Mouse (Mus musculus) CH12F3 (cell line): ENCODE measurements around the gene BC004004.
"Not testable (repeated sequence)": the region's sequence is repeated elsewhere in the genome, so short reads cannot be mapped to it uniquely, and the experiment has no call there.

Experiments
- in situ Hi-C: fragments of 300-500 bp; cut with MboI; formaldehyde crosslinking; loops from 2 replicates; pipeline ENCODE4 v1.14.3; 2020; ENCODE audit warnings: low sequenced_read_pairs

The BC004004 gene

GRCm38 (mm10) chr17:29293807-29294605 is 25.4 kb downstream of the BC004004 start:
- in situ Hi-C loops, result no loop called here

DNA sequence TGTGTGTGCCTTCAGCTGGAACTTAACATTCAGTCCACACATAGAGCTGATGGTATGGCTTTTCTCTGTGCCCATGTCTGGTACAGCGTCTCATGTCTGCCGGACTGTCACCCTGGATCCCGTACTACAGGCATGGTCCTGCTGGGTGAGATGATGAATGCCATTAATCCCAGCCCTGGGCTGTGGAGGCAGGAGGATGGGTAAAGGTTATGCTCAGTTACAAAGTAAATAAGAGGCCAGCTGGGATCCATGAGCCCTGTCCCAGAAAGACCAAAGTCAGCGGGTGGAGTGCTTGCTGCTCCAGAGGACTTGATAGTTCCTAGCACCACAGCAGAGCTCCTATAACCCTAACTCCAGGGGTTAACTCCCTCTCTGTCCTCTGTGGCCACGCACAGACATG is 27.2 kb downstream of the BC004004 start:
- in situ Hi-C loops, result no loop called here

DNA sequence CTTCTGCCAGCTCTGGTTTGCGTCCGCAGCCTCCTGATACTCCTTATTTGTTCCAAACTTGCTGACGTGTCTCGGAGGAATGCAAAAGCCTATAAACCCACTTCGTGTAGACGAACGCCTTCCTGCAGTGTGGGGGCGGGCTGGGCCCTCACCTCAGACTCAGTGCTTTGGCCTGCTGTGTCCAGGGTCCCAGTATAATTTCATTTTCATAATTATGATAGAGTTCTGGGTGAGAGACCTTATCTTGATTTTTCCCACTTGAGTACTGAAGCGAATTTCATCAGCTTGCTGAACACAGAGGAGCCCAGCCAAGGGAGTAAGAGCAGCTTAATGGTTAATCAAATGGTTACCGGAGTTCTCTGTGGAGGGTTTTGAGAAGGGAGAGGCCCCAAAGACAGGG is 28.7 kb downstream of the BC004004 start:
- in situ Hi-C loops, result no loop called here

DNA sequence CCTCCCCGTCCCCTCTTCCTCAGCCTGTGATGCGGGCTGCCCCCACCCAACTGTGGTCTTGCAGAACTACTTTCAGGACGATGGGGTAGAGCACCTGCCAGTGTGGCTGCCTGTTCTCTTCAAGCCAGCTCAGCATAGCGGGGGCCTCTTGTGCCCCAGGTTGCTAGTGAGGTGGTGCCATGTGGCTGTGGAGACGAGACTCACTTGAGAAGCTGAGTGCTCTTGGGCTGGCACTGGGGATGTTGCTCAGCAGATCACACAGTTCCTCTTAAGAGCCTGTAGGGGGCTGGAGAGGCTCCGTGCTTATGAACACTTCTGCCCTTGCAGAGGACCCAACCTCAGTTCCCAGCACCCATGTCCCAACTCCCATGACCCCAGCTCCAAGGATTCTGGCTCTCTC is 29.2 kb downstream of the BC004004 start:
- in situ Hi-C loops, result no loop called here

DNA sequence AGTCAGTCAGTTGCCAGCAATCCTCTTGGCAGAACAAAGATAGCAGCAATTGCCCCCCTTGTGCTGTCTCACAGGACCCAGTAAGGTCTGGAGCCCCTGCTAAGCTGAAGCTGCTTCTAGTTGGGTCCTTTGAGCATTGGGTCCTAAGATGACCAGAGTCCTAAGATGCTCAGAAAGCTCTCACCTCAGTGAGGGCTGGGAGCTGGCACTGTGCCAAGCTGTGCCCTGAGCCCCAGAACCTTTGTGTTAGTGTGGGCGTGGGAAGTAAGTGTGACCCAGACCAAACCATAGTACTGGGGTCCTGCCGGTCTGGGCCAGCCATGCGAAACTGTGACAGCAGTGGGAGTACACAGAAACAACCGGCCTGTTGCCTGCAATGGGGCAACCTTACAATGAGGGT is 30.7 kb downstream of the BC004004 start:
- in situ Hi-C loops, result no loop called here

- in situ Hi-C loops, result no loop called here
Observed at GRCm38 (mm10) chr17:29300926-29301325, 32.3 kb downstream of the BC004004 start.

- in situ Hi-C loops, result no loop called here
Observed at GRCm38 (mm10) chr17:29301421-29301820, 32.8 kb downstream of the BC004004 start.

DNA sequence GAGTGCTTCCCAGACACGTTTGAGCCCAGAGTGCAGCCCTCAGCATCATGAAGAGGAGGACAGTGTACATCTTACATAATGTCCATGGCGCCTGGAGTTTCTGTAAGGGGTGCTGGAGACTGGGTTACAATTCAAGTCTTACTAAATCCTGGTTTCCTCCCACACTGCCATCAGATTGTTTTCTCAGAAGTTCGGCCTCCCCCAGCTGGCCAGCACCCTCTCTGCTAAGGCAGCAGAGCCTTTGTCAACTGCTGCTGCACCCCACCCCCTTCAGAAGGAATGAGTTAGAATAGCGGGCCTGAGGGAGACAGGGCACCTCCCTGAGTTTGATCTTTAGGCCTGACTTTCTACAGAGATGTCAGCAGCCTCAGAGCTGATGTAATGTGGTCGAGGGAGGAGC is 33.6 kb downstream of the BC004004 start:
- in situ Hi-C loops, result no loop called here

GRCm38 (mm10) chr17:29303087-29303486 is 34.5 kb downstream of the BC004004 start:
- in situ Hi-C loops, result no loop called here

GRCm38 (mm10) chr17:29303856-29304255 is 35.3 kb downstream of the BC004004 start:
- in situ Hi-C loops, result no loop called here

- in situ Hi-C loops, result no loop called here
Observed at GRCm38 (mm10) chr17:29304376-29305057, 35.9 kb downstream of the BC004004 start.

DNA sequence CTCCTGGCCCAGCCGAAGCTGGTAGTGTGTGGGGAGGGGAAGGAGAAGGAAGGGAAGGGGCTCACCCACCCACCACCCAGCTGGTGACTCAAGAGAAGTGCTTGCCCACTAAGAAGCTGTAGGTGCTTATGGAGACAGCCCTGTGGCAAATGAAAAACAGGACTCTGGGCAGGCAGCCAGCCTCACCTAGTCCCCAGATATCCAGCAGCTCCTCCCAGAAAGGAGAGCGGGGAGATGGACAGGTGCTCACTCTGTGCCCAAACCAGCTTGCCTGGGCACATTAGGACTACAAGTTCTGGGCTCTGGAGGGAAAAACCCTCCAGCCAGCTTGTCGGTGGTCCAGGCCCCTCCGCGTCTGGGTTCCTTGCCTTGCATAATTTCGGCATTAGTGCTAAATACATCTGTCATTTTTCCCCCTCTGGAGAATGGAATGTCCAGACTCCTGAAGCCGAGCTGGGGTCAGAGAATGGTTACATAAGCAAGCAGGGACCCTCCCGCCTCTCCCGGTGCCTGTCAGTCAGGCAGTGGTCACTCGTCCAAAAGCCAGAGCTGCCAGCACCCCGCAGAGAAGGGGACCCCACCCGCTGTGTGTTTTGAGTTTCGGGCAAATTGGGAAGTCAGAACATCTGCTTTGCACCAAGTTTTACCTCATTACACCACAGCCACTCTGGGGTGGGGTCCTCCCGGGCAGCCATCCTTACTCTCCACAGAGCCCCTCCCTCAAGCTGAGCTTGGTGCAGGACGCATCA is 36.6 kb downstream of the BC004004 start:
- in situ Hi-C loops, result no loop called here

DNA sequence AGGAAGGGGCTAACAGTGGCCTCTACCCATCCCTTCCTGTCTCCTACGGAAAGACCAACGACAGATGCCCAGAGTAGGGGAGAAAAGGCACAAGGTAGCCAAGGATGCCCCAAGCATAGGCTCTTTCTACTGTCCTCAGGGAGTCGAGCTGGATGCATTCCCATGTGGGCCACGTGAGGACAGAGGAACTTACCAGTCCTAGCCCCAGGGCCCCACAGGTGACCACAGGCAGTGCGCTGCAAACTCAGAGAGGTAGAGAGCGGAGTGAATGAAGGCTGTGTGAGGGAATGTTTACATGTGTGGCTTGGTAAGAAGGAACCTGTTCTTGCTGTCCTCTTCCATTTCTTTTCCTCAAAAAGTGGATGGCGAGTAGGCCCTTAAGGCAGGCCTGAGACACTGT is 37.3 kb downstream of the BC004004 start:
- in situ Hi-C loops, result no loop called here

DNA sequence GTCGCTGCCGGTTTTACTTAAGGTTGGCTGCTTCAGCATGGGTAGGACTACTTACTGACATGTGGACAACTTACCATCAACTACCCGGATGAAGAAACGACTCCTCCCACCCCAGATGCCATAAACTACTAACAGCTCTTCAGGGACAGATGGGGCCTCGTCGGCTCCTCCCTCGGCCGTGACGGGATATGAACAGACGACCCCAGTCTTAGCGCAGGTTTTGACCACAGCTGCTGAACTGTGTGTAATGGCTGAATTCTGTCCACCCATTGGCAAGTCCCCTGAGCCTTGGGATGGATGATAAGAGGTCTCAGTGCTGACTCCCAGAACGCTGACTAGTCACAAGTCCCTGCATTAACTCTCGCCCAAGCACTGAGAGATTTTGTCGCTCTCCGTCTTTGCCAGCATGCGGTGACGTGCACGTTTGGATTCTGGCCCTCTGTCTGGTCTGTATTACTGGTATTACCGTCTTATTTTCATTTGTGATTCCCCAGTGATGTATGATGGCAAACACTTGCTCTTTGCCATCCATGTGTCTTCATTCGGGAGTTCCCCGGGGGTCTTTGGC is 41.6 kb downstream of the BC004004 start:
- in situ Hi-C loops, result no loop called here

- in situ Hi-C loops, result no loop called here
Observed at GRCm38 (mm10) chr17:29311602-29312001, 43.0 kb downstream of the BC004004 start.

DNA sequence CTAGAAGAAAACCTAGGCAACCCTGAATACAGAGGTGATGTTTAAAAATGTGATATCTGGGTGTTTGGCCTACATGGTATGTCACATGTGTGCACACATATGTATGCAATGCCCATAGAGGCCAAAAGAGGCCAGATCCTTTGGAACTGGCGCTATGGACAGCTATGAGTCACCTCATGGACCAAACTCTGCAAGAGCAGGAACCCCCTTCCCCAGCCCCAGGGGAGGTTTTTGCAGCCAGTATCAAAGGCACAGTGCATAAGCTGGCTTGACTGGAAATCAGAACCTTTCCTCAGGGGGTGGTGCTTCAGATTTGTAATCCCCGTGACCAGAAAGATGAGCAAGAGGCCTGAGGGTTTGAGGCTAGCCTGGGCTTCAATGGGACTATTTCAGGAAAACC is 43.5 kb downstream of the BC004004 start:
- in situ Hi-C loops, result no loop called here

DNA sequence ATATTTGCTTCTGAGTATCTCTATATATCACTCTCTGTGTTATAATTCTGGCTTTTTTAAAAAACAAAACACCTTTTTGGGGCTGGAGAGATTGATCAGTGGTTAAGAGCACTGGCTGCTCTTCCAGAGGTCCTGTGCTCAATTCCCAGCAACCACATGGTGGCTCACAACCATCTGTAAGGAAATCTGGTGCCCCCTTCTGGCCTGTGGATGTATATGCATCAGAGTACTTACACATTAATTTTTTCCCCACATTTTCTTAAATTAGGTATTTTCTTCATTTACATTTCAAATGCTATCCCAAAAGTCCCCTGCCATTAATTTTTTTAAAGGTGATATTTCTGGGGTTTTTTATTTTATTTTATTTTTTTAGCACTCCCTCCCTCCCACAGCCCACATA is 44.7 kb downstream of the BC004004 start:
- in situ Hi-C loops, result no loop called here

GRCm38 (mm10) chr17:29315672-29316465 is 47.3 kb downstream of the BC004004 start:
- in situ Hi-C loops, result no loop called here

DNA sequence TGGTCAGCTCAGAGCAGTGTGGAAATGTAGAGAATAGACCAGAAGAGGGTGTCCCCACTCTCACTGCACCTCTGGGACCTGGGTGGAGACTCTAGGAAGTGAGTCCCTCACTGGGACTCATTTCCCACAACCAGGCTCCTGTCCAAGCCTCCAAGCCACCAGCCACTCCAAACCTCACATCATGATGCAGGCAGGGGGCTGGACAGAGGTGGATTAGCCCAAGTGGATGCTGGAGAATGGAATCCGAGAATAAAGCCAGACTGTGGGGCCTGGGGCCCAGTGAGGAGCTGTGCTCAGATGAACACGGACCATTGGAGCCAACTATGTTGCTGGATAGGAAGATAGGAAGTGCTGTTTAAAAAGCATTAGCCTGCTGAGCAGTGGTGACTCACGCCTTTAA is 48.3 kb downstream of the BC004004 start:
- in situ Hi-C loops, result no loop called here

DNA sequence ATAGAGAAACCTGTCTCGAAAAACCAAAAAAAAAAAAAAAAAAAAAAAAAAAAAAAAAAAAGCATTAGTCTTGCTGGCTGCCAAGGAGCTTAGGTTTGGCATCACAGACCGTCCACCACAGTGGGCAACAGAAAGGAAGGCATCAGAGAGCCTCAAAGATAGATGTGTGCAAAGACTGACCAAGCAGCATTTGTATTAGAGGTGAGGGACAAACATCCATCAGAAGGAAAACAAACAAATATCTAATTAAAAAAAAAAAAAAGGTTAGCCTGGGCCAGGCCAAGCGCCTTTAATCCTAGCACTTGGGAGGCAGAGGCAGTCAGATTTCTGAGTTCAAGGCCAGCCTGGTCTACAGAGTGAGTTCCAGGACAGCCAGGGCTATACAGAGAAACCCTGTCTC is 48.8 kb downstream of the BC004004 start, which contains the start of gene Pi16:
Gene Pi16 (plus strand): TSS at position 301 of the 400 bp plus-strand sequence.
- in situ Hi-C loops, result not testable (repeated sequence)
